Mouse (Mus musculus) lung, embryonic 15.5 days (tissue): Measurements from ENCODE around the gene Cstb. TPM values are rescaled to one million over a fixed set of nuclear protein-coding genes. Genes with fewer than 3 reads are reported as not detected.

Experiments
- microRNA-seq: library from miRNA; unstranded; fragments of <30 nt; microRNA quantifications from one replicate; pipeline ENCODE4, GENCODE M21; 2016
- polyA plus RNA-seq: library from polyadenylated mRNA; unstranded; fragments of >200 nt; fragmentation: Nextera tagmentation; extraction: Ambion mirVana; gene quantifications from 2 replicates; pipeline ENCODE4 v1.2.1, GENCODE M21; 2015

The Cstb gene
- polyA plus RNA-seq, 1 experiment from 2014 or later: 219 TPM

Small RNA genes within 50 kb of the gene (microRNA-seq; reads per million reads assigned to microRNA genes)
- gene Mir6410: not detected
- gene Mir6907: 0.74 reads per million
- gene Mir6908: not detected

Other genes starting within 250 kb of the Cstb start
- gene Pwp2, start 240.5 kb upstream of the Cstb start, polyA plus RNA-seq: 19.4 and 19.7 TPM in 2 replicates
- gene Trappc10, start 181.0 kb upstream of the Cstb start, polyA plus RNA-seq: 13.0 and 14.4 TPM in 2 replicates
- 64.4 and 68.1 TPM in 2 replicates for gene Agpat3, start 73.2 kb upstream of the Cstb start, polyA plus RNA-seq
- 278 and 284 TPM in 2 replicates for gene Rrp1, start 12.6 kb upstream of the Cstb start, polyA plus RNA-seq
- 7.4 and 7.8 TPM in 2 replicates for gene Pdxk, start 39.3 kb downstream of the Cstb start, polyA plus RNA-seq
- not detected in 2 replicates for gene Olfr1358, start 91.8 kb downstream of the Cstb start, polyA plus RNA-seq
- 49.0 and 52.2 TPM in 2 replicates for gene Ilvbl, start 148.7 kb downstream of the Cstb start, polyA plus RNA-seq
- 19.1 and 21.8 TPM in 2 replicates for gene Syde1, start 166.3 kb downstream of the Cstb start, polyA plus RNA-seq
- not detected in 2 replicates for gene Olfr1357, start 192.4 kb downstream of the Cstb start, polyA plus RNA-seq